Mouse (Mus musculus): ENCODE measurements around the gene Slfn1. TPM values are rescaled to one million over a fixed set of nuclear protein-coding genes. Genes with fewer than 3 reads are reported as not detected.

The Slfn1 gene
- polyA plus RNA-seq (2015; fragmentation: Nextera tagmentation; extraction: Ambion mirVana) = 0.61 and 0.83 TPM in 2 replicates

- Histone ChIP-seq H3K27me3 (no peaks in the 10 kb centered on the region), H3K9ac (no peak within 1 kb of the TSS), H3K4me2 (replicated peaks) (no peak within 1 kb of the TSS), H3K9me3 (replicated peaks) (no peaks in the 10 kb centered on the region), H3K4me3 (replicated peaks) (no peak within 1 kb of the TSS), H3K4me1 (no peaks in the 10 kb centered on the region), H3K36me3 (no peaks in the 10 kb centered on the region), H3K27ac (replicated peaks) (no peak within 1 kb of the TSS)
- no peak for ATAC-seq (ENCODE audit: insufficient number of reproducible peaks, low FRiP score, low TSS enrichment, low read depth)
- 87% methylated on average over 13 of the region's 13 CpGs for WGBS
Observed at GRCm38 (mm10) chr11:83116597-83117227, at the start of gene Slfn1. Gene Slfn1, plus strand, starts transcription at chr11:83116849.

GRCm38 (mm10) chr11:83067982-83068694 is 48.5 kb upstream of the Slfn1 start:
- Histone ChIP-seq H3K4me1 (no peaks in the 10 kb centered on the region), H3K9me3 (replicated peaks) (no peaks in the 10 kb centered on the region), H3K27me3 (no peaks in the 10 kb centered on the region), H3K4me3 (replicated peaks) (no peak overlapping the region), H3K36me3 (no peaks in the 10 kb centered on the region), H3K4me2 (replicated peaks) (no peak overlapping the region), H3K27ac (replicated peaks) (no peak overlapping the region), H3K9ac (no peak overlapping the region)
- ATAC-seq (ENCODE audit: insufficient number of reproducible peaks, low FRiP score, low TSS enrichment, low read depth) = no peak
- WGBS = 72% methylated on average over 4 of the region's 4 CpGs

GRCm38 (mm10) chr11:83070321-83070970 is 46.2 kb upstream of the Slfn1 start:
- H3K4me1 ChIP-seq = no peaks in the 10 kb centered on the region
- no peak overlapping the region for H3K9ac ChIP-seq
- ATAC-seq (ENCODE audit: insufficient number of reproducible peaks, low FRiP score, low TSS enrichment, low read depth) = no peak
- H3K27ac ChIP-seq (replicated peaks) = no peak overlapping the region
- H3K27me3 ChIP-seq = no peaks in the 10 kb centered on the region
- 78% methylated on average over 15 of the region's 15 CpGs for WGBS
- no peaks in the 10 kb centered on the region for H3K36me3 ChIP-seq
- no peak overlapping the region for H3K4me3 ChIP-seq (replicated peaks)
- H3K4me2 ChIP-seq (replicated peaks) = no peak overlapping the region
- H3K9me3 ChIP-seq (replicated peaks) = no peaks in the 10 kb centered on the region

- no peaks in the 10 kb centered on the region for H3K36me3 ChIP-seq
- peak overlapping the region; percentile 51; the same call in 1 of the 2 replicates for H3K27ac ChIP-seq (replicated peaks)
- H3K4me2 ChIP-seq (replicated peaks) = no peak overlapping the region
- no peaks in the 10 kb centered on the region for H3K27me3 ChIP-seq
- ATAC-seq (ENCODE audit: insufficient number of reproducible peaks, low FRiP score, low TSS enrichment, low read depth) = no peak
- no peak overlapping the region for H3K9ac ChIP-seq
- no peaks in the 10 kb centered on the region for H3K9me3 ChIP-seq (replicated peaks)
- WGBS = 51% methylated on average over 3 of the region's 3 CpGs
- no peak overlapping the region for H3K4me3 ChIP-seq (replicated peaks)
- no peaks in the 10 kb centered on the region for H3K4me1 ChIP-seq
Observed at GRCm38 (mm10) chr11:83077714-83078422, 38.8 kb upstream of the Slfn1 start.

- ATAC-seq (ENCODE audit: insufficient number of reproducible peaks, low FRiP score, low TSS enrichment, low read depth) = no peak
- H3K9me3 ChIP-seq (replicated peaks) = no peaks in the 10 kb centered on the region
- no peak overlapping the region for H3K4me3 ChIP-seq (replicated peaks)
- no peak overlapping the region for H3K4me2 ChIP-seq (replicated peaks)
- no peak overlapping the region for H3K27ac ChIP-seq (replicated peaks)
- WGBS = 81% methylated on average over 5 of the region's 5 CpGs
- no peaks in the 10 kb centered on the region for H3K27me3 ChIP-seq
- no peaks in the 10 kb centered on the region for H3K4me1 ChIP-seq
- H3K36me3 ChIP-seq = no peaks in the 10 kb centered on the region
- no peak overlapping the region for H3K9ac ChIP-seq
Observed at GRCm38 (mm10) chr11:83078423-83079140, 38.1 kb upstream of the Slfn1 start.

- H3K4me1 ChIP-seq = no peaks in the 10 kb centered on the region
Observed at GRCm38 (mm10) chr11:83079487-83080199, 37.0 kb upstream of the Slfn1 start.

GRCm38 (mm10) chr11:83082741-83083473 is 33.7 kb upstream of the Slfn1 start:
- 70% methylated on average over 7 of the region's 7 CpGs for WGBS
- Histone ChIP-seq H3K36me3 (no peaks in the 10 kb centered on the region), H3K4me1 (no peaks in the 10 kb centered on the region), H3K27ac (replicated peaks) (no peak overlapping the region), H3K27me3 (no peaks in the 10 kb centered on the region), H3K4me3 (replicated peaks) (no peak overlapping the region), H3K9ac (no peak overlapping the region), H3K9me3 (replicated peaks) (no peaks in the 10 kb centered on the region), H3K4me2 (replicated peaks) (no peak overlapping the region)
- no peak for ATAC-seq (ENCODE audit: insufficient number of reproducible peaks, low FRiP score, low TSS enrichment, low read depth)

More at GRCm38 (mm10) chr11:83079487-83080199, 37.0 kb upstream of the Slfn1 start:
- H3K9ac ChIP-seq = no peak overlapping the region
- ATAC-seq (ENCODE audit: insufficient number of reproducible peaks, low FRiP score, low TSS enrichment, low read depth) = no peak
- 81% methylated on average over 9 of the region's 9 CpGs for WGBS
- H3K27me3 ChIP-seq = no peaks in the 10 kb centered on the region
- no peak overlapping the region for H3K4me2 ChIP-seq (replicated peaks)
- H3K9me3 ChIP-seq (replicated peaks) = no peaks in the 10 kb centered on the region
- H3K36me3 ChIP-seq = no peaks in the 10 kb centered on the region
- H3K4me3 ChIP-seq (replicated peaks) = no peak overlapping the region
- H3K27ac ChIP-seq (replicated peaks) = no peak overlapping the region

GRCm38 (mm10) chr11:83084161-83084560 is 32.5 kb upstream of the Slfn1 start:
- H3K9ac ChIP-seq = no peak overlapping the region
- H3K9me3 ChIP-seq (replicated peaks) = no peaks in the 10 kb centered on the region
- no peak overlapping the region for H3K27ac ChIP-seq (replicated peaks)
- no peak overlapping the region for H3K4me2 ChIP-seq (replicated peaks)
- no peaks in the 10 kb centered on the region for H3K36me3 ChIP-seq
- WGBS = 84% methylated on average over 2 of the region's 2 CpGs
- H3K4me1 ChIP-seq = no peaks in the 10 kb centered on the region
- no peak overlapping the region for H3K4me3 ChIP-seq (replicated peaks)
- no peaks in the 10 kb centered on the region for H3K27me3 ChIP-seq
- no peak for ATAC-seq (ENCODE audit: insufficient number of reproducible peaks, low FRiP score, low TSS enrichment, low read depth)

GRCm38 (mm10) chr11:83084761-83085160 is 31.9 kb upstream of the Slfn1 start:
- no peak overlapping the region for H3K4me2 ChIP-seq (replicated peaks)
- H3K9ac ChIP-seq = no peak overlapping the region
- ATAC-seq (ENCODE audit: insufficient number of reproducible peaks, low FRiP score, low TSS enrichment, low read depth) = no peak
- H3K4me1 ChIP-seq = no peaks in the 10 kb centered on the region
- H3K4me3 ChIP-seq (replicated peaks) = no peak overlapping the region
- H3K27ac ChIP-seq (replicated peaks) = no peak overlapping the region
- H3K9me3 ChIP-seq (replicated peaks) = no peaks in the 10 kb centered on the region
- WGBS = 87% methylated on average over 10 of the region's 10 CpGs
- no peaks in the 10 kb centered on the region for H3K36me3 ChIP-seq
- no peaks in the 10 kb centered on the region for H3K27me3 ChIP-seq

GRCm38 (mm10) chr11:83115138-83115537 is 1.5 kb upstream of the Slfn1 start:
- H3K27ac ChIP-seq (replicated peaks) = no peak overlapping the region
- no peak for ATAC-seq (ENCODE audit: insufficient number of reproducible peaks, low FRiP score, low TSS enrichment, low read depth)
- 33% methylated on average over 2 of the region's 2 CpGs for WGBS

More at GRCm38 (mm10) chr11:83115138-83115537, 1.5 kb upstream of the Slfn1 start:
- Histone ChIP-seq H3K9ac (no peak overlapping the region), H3K4me2 (replicated peaks) (no peak overlapping the region), H3K27me3 (no peaks in the 10 kb centered on the region), H3K4me1 (no peaks in the 10 kb centered on the region), H3K9me3 (replicated peaks) (no peaks in the 10 kb centered on the region), H3K36me3 (no peaks in the 10 kb centered on the region), H3K4me3 (replicated peaks) (no peak overlapping the region)

All from embryonic facial prominence, embryonic 15.5 days (tissue).